Mouse (Mus musculus) embryo, embryonic 11 days (tissue): ENCODE measurements around the gene Fam192a.

ENCODE experiments used
- DNase-seq: peaks from one replicate; pipeline ENCODE4 v3.0.0-alpha.2; 2015

The Fam192a gene

GRCm38 (mm10) chr8:94530643-94531042 is 71.2 kb downstream of the Fam192a start:
- no peak for DNase-seq

- no peak for DNase-seq
These were observed 71.9 kb downstream of the Fam192a start for GRCm38 (mm10) chr8:94529875-94530274.

- DNase-seq, result peak; percentile 62
These were observed 73.6 kb downstream of the Fam192a start for GRCm38 (mm10) chr8:94528245-94528644.

- DNase-seq, result no peak
These were observed 74.6 kb downstream of the Fam192a start for GRCm38 (mm10) chr8:94527178-94527577.

GRCm38 (mm10) chr8:94524554-94524953 is 77.2 kb downstream of the Fam192a start:
- no peak for DNase-seq
